Mouse (Mus musculus): Measurements from ENCODE around the gene Stxbp5. TPM values are rescaled to one million over a fixed set of nuclear protein-coding genes. Genes with fewer than 3 reads are reported as not detected.

Gene Stxbp5
- polyA plus RNA-seq, 1 experiment: 14.7 TPM

DNA sequence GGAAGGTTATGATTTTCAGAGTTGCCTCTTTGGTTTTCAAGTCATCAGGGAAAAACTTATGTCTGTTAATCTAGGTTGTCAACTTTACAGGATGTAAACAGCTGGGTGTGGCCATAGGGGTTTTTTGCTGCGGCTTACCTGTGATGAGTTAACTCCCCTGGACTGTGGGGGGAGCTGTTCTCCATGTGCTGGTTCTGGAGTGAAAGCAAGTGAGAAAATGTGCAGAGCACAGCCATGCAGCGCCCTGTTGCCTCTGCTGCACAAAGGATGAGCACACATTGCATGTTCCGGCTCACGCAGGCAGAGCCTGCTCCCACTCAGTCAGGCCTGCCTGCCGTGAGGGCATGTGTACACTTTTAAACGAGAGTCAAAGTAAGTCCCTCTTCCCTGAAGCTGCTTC, 79.6 kb downstream of the Stxbp5 start:
- DNase-seq: peak; percentile 12
- TF ChIP-seq POLR2A (IDR thresholded peaks at IDR 0.05; ENCODE audit: borderline replicate concordance, extremely low read depth, low read depth, low read length): no peak
- TF ChIP-seq CTCF (IDR thresholded peaks at IDR 0.05; ENCODE audit: insufficient read depth, low read length): peak; percentile 33; the same call in 1 of the 2 replicates
- H3K4me3 ChIP-seq (replicated peaks; ENCODE audit: extremely low read depth, low read depth, low read length): no peak overlapping the region
- 63% methylated on average over 6 of the region's 6 CpGs for WGBS
- H3K4me1 ChIP-seq (ENCODE audit: control insufficient read depth, insufficient read depth, low read length): no peaks in the 10 kb centered on the region

DNA sequence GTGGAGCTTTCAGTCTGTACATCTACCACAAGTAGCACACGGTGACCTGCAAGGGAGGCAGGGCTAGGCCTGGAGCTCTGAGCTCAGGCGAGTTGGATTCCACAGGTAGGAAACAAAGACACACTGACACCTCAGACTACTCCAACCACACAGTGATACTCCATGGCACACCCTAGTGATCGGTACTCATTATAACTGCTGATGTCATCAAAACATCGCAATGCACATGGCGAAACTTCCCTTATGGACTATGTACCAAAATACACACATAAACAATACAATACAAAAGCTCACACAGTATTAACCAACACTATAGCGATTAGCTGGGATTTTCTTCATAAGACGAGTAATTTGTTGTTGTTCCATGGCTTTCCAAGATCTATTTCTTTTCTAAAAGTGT, 82.3 kb downstream of the Stxbp5 start:
- Histone ChIP-seq H3K4me1 (ENCODE audit: control insufficient read depth, insufficient read depth, low read length) (no peaks in the 10 kb centered on the region), H3K4me3 (replicated peaks; ENCODE audit: extremely low read depth, low read depth, low read length) (no peak overlapping the region)
- 94% methylated on average over 7 of the region's 7 CpGs for WGBS
- TF ChIP-seq POLR2A (IDR thresholded peaks at IDR 0.05; ENCODE audit: borderline replicate concordance, extremely low read depth, low read depth, low read length): no peak
- TF ChIP-seq CTCF (IDR thresholded peaks at IDR 0.05; ENCODE audit: insufficient read depth, low read length): no peak
- DNase-seq: no peak

DNA sequence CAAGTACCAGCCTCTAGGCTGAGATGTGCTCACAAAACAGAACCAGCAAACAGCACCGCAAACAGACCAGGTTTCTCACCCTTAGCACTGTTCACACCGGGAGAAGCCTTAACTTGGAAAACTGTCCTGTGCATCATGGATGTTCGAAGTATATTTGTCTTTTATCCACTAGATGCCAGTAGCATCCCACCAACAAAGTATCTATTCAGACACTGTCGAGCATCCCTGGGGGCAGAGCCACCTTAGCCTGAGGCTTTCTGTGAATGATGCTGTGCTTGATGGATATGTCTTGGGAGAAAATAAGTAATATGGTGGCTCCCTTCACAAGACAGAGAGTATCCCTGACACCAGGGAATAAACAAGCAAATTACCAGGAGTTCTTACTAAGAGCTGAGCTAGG, 87.0 kb downstream of the Stxbp5 start:
- DNase-seq: no peak
- 74% methylated on average over 4 of the region's 4 CpGs for WGBS
- TF ChIP-seq CTCF (IDR thresholded peaks at IDR 0.05; ENCODE audit: insufficient read depth, low read length) (no peak), POLR2A (IDR thresholded peaks at IDR 0.05; ENCODE audit: borderline replicate concordance, extremely low read depth, low read depth, low read length) (no peak)
- no peak overlapping the region for H3K4me3 ChIP-seq (replicated peaks; ENCODE audit: extremely low read depth, low read depth, low read length)
- H3K4me1 ChIP-seq (ENCODE audit: control insufficient read depth, insufficient read depth, low read length): no peaks in the 10 kb centered on the region

DNA sequence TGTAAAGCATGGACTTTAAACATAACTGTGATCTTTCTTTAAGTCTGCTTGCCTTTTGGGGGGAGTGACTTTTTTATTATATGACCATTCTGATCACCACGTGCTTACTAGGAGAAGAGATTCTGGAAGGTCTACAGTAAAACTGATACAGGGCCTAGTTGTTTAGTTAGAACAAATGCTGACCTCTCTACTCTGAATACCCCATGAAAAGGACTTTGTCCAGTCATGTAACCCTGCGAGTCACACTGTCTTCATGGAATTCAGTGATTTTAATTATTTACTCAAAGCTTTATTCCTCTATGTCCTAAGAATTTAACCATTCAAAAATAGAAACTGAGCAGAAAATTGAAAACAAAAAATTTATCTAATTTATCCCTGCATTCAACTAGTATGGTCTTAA, 93.3 kb downstream of the Stxbp5 start:
- 84% methylated on average over 2 of the region's 2 CpGs for WGBS
- TF ChIP-seq POLR2A (IDR thresholded peaks at IDR 0.05; ENCODE audit: borderline replicate concordance, extremely low read depth, low read depth, low read length) (no peak), CTCF (IDR thresholded peaks at IDR 0.05; ENCODE audit: insufficient read depth, low read length) (no peak)
- H3K4me1 ChIP-seq (ENCODE audit: control insufficient read depth, insufficient read depth, low read length): no peaks in the 10 kb centered on the region
- H3K4me3 ChIP-seq (replicated peaks; ENCODE audit: extremely low read depth, low read depth, low read length): no peak overlapping the region
- no peak for DNase-seq

DNA sequence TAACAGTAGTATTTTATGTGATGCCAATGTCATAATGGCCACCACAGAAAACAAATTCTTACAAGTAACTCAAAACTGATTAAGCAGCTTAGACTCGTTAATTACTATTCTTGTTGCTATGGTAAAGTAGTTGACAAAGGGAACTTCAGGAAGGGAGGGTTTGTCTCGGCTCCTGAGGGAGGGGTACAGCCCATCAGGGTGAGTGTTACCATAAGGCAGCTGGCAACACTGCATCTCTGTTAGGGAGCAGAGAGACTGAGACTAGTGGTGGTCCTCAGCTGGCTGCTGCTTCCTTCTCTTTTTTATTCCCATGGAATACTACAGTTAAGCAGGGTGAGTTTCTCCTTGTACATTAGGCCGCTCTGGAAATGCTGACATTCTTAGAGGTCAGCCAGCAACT, 95.5 kb downstream of the Stxbp5 start:
- TF ChIP-seq POLR2A (IDR thresholded peaks at IDR 0.05; ENCODE audit: borderline replicate concordance, extremely low read depth, low read depth, low read length): no peak
- TF ChIP-seq CTCF (IDR thresholded peaks at IDR 0.05; ENCODE audit: insufficient read depth, low read length): no peak
- WGBS: 53% methylated on average over 3 of the region's 3 CpGs
- no peak for DNase-seq
- no peak overlapping the region for H3K4me3 ChIP-seq (replicated peaks; ENCODE audit: extremely low read depth, low read depth, low read length)
- no peaks in the 10 kb centered on the region for H3K4me1 ChIP-seq (ENCODE audit: control insufficient read depth, insufficient read depth, low read length)

DNA sequence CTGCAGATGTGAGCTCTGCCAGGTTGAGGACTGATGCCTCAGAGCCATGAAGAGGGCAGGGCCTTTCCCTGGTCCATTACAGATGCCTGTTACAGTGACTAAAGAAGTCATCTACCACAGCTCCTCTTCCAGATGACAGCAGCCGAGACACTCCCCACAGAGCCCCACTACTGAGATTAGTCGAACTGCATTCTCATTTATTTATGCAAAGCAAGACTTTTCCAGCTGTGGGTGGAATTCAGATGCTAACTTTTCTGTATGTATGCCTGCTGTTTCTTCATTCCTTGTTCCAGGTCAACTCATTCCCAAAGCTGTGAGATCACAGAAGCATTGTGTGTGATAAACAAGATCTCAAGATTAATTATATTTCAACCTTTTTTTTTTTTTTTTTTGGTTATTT, 97.8 kb downstream of the Stxbp5 start:
- WGBS: 76% methylated on average over 2 of the region's 2 CpGs
- TF ChIP-seq CTCF (IDR thresholded peaks at IDR 0.05; ENCODE audit: insufficient read depth, low read length) (no peak), POLR2A (IDR thresholded peaks at IDR 0.05; ENCODE audit: borderline replicate concordance, extremely low read depth, low read depth, low read length) (no peak)
- Histone ChIP-seq H3K4me1 (ENCODE audit: control insufficient read depth, insufficient read depth, low read length) (no peaks in the 10 kb centered on the region), H3K4me3 (replicated peaks; ENCODE audit: extremely low read depth, low read depth, low read length) (no peak overlapping the region)
- no peak for DNase-seq

DNA sequence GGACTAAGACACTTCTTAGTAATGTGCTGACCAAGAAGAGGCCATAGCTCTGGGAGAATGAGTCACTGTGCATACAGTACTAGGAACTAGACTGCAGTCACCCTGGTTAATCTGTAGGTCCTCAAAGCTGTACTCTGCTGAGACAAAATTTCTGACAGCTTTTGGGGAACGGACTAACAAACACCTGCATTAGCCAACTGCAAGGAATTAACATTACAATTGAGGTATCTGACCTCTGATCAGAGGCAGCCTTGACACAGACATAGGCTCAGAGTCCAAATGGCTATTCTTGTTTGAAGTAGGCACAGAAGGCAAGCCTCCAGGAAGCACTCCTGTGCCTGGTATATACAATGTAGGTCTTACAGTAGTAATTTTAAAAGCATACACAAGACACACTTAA, 99.3 kb downstream of the Stxbp5 start:
- H3K4me3 ChIP-seq (replicated peaks; ENCODE audit: extremely low read depth, low read depth, low read length): no peak overlapping the region
- 86% methylated on average over 1 of the region's 1 CpGs for WGBS
- no peaks in the 10 kb centered on the region for H3K4me1 ChIP-seq (ENCODE audit: control insufficient read depth, insufficient read depth, low read length)

DNA sequence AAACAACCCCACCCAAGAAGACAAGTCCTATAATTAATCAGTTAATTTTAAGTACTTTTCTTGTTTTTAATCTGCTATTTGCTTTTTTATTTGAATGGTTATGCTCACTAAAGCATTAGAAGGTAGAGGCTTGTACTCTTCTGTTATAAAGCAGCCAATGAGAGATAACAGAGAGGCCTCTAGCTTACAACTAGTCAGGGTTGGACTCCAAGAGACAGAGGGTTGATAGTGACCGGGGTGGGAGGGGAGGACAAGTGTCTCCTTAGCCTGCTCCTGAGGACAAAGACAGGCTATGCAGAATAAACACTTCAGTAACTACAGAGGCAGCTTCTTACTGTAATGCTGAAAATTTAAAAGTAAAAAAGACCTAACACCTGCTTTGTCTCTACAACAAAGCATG, 101.8 kb downstream of the Stxbp5 start:
- H3K4me1 ChIP-seq (ENCODE audit: control insufficient read depth, insufficient read depth, low read length): no peaks in the 10 kb centered on the region
- TF ChIP-seq CTCF (IDR thresholded peaks at IDR 0.05; ENCODE audit: insufficient read depth, low read length): no peak
- no peak for TF ChIP-seq POLR2A (IDR thresholded peaks at IDR 0.05; ENCODE audit: borderline replicate concordance, extremely low read depth, low read depth, low read length)
- 77% methylated on average over 1 of the region's 1 CpGs for WGBS
- no peak overlapping the region for H3K4me3 ChIP-seq (replicated peaks; ENCODE audit: extremely low read depth, low read depth, low read length)
- no peak for DNase-seq

More for the DNA sequence above, 99.3 kb downstream of the Stxbp5 start:
- no peak for DNase-seq
- TF ChIP-seq POLR2A (IDR thresholded peaks at IDR 0.05; ENCODE audit: borderline replicate concordance, extremely low read depth, low read depth, low read length) (no peak), CTCF (IDR thresholded peaks at IDR 0.05; ENCODE audit: insufficient read depth, low read length) (no peak)

DNA sequence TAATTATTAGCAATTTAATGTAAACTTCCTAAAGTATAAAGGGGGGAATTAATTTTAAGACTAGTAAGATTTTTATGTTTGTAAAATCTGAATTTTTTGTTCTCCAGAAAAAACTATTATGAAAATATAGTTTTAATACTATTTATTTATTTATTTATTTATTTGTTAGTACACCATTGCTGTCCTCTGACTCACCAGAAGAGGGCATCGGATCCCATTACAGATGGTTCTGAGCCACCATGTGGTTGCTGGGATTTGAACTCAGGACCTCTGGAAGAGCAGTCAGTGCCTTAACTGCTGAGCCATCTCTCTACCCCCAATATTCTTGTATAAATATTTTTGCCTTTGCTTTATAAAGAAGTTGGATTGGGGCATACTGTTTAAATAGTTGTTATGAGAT, 104.5 kb downstream of the Stxbp5 start:
- no peak for DNase-seq
- WGBS: 95% methylated on average over 1 of the region's 1 CpGs
- no peak overlapping the region for H3K4me3 ChIP-seq (replicated peaks; ENCODE audit: extremely low read depth, low read depth, low read length)
- TF ChIP-seq POLR2A (IDR thresholded peaks at IDR 0.05; ENCODE audit: borderline replicate concordance, extremely low read depth, low read depth, low read length) (no peak), CTCF (IDR thresholded peaks at IDR 0.05; ENCODE audit: insufficient read depth, low read length) (no peak)
- no peaks in the 10 kb centered on the region for H3K4me1 ChIP-seq (ENCODE audit: control insufficient read depth, insufficient read depth, low read length)

DNA sequence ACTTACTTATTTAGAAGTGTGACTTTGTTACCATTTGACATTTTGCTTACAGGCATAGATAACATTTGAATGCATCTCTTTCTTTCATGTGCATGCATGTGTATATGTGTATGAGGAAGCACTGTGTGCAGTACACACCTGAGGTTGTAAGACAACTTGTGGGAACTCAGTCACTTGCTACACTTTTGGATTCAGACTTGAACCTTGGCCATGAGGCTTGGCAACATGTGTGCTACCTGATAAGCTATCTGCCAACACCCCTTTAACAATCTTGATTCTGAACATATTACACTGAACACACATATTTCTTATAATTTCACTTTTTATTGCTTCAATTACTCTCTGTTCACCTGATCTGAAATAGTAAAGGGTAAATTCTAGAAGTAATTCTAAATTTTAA, 106.5 kb downstream of the Stxbp5 start:
- no peaks in the 10 kb centered on the region for H3K4me1 ChIP-seq (ENCODE audit: control insufficient read depth, insufficient read depth, low read length)
- H3K4me3 ChIP-seq (replicated peaks; ENCODE audit: extremely low read depth, low read depth, low read length): no peak overlapping the region
- DNase-seq: no peak
- TF ChIP-seq POLR2A (IDR thresholded peaks at IDR 0.05; ENCODE audit: borderline replicate concordance, extremely low read depth, low read depth, low read length): no peak
- no peak for TF ChIP-seq CTCF (IDR thresholded peaks at IDR 0.05; ENCODE audit: insufficient read depth, low read length)

Data from lung, adult 2 months (tissue).